Mouse (Mus musculus): ENCODE measurements around the gene Catsperg2.
"Not testable (repeated sequence)": the region's sequence is repeated elsewhere in the genome, so short reads cannot be mapped to it uniquely, and the experiment has no call there.

The Catsperg2 gene

GRCm38 (mm10) chr7:29726860-29727259 is at the start of gene Catsperg2:
Gene Catsperg2 (minus strand): TSS chr7:29727032.
- DNase-seq: not testable (repeated sequence)

- DNase-seq: no peak
These were observed 49.7 kb upstream of the Catsperg2 start for GRCm38 (mm10) chr7:29776568-29776967.

GRCm38 (mm10) chr7:29774371-29774770 is 47.5 kb upstream of the Catsperg2 start:
- no peak for DNase-seq

GRCm38 (mm10) chr7:29773503-29773902 is 46.7 kb upstream of the Catsperg2 start:
- DNase-seq: no peak

- DNase-seq: no peak
These were observed 42.1 kb upstream of the Catsperg2 start for GRCm38 (mm10) chr7:29768980-29769379.

GRCm38 (mm10) chr7:29768090-29768900 is 41.5 kb upstream of the Catsperg2 start, which contains the start of gene Zfp84:
Gene Zfp84 (plus strand): TSS chr7:29768552.
- peak; percentile 93 to 95 for DNase-seq

- peak; percentile 83 to 86 for DNase-seq
These were observed 40.3 kb upstream of the Catsperg2 start for GRCm38 (mm10) chr7:29767058-29767686.

GRCm38 (mm10) chr7:29764702-29765101 is 37.9 kb upstream of the Catsperg2 start:
- DNase-seq: no peak

- DNase-seq: no peak
These were observed 33.6 kb upstream of the Catsperg2 start for GRCm38 (mm10) chr7:29760476-29760875.

GRCm38 (mm10) chr7:29742258-29742657 is 15.4 kb upstream of the Catsperg2 start:
- DNase-seq: no peak

- peak in 1 of 2 experiments; percentile 3 for DNase-seq
These were observed 1.2 kb upstream of the Catsperg2 start for GRCm38 (mm10) chr7:29728055-29728454.

- not testable (repeated sequence) for DNase-seq
These were observed 1.2 kb downstream of the Catsperg2 start for GRCm38 (mm10) chr7:29725461-29726142.

GRCm38 (mm10) chr7:29708891-29709290 is 17.9 kb downstream of the Catsperg2 start:
- DNase-seq: not testable (repeated sequence)

- not testable (repeated sequence) for DNase-seq
These were observed 31.6 kb downstream of the Catsperg2 start for GRCm38 (mm10) chr7:29695231-29695630.

- no peak for DNase-seq
These were observed 45.0 kb downstream of the Catsperg2 start for GRCm38 (mm10) chr7:29681868-29682267.
